Mouse (Mus musculus): ENCODE data around the gene Cox10.
A peak's percentile ranks its signal among the peaks of the same experiment; 100 is the strongest.
"Not testable (repeated sequence)": the region's sequence is repeated elsewhere in the genome, so short reads cannot be mapped to it uniquely, and the experiment has no call there.

The Cox10 gene

GRCm38 (mm10) chr11:64078956-64079726, at the start of gene Cox10:
TSS of gene Cox10 (minus strand) at chr11:64079468.
- peak; percentile 86 to 87 for DNase-seq (ENCODE audit: low read depth in 2 of 2, low spot score in 2 of 2)

DNA sequence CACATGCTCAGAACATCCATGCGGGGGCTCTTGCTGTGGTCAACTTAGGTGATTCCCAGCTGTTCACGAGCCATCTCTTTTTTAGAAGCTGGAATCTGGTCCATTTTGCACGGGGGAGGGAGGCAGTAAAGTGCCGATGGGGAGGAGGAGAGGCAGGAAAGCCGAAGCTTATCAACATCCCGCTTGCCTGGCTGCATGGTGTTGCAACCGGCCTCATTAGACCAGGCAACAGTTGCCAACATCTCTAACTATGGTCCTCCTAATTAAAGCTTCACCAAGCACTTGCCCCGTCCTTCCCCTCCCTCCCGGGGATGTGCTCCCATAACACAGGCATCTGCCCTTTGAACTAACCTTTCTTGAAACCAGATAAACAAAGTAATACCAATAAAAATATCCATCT, 48.7 kb upstream of the Cox10 start:
- DNase-seq (ENCODE audit: low read depth in 2 of 2, low spot score in 2 of 2), result no peak

GRCm38 (mm10) chr11:64125471-64125870, 46.2 kb upstream of the Cox10 start:
- DNase-seq (ENCODE audit: low read depth in 2 of 2, low spot score in 2 of 2), result no peak

- DNase-seq (ENCODE audit: low read depth in 2 of 2, low spot score in 2 of 2), result not testable (repeated sequence)
Measured at GRCm38 (mm10) chr11:64123174-64123573, 43.9 kb upstream of the Cox10 start.

DNA sequence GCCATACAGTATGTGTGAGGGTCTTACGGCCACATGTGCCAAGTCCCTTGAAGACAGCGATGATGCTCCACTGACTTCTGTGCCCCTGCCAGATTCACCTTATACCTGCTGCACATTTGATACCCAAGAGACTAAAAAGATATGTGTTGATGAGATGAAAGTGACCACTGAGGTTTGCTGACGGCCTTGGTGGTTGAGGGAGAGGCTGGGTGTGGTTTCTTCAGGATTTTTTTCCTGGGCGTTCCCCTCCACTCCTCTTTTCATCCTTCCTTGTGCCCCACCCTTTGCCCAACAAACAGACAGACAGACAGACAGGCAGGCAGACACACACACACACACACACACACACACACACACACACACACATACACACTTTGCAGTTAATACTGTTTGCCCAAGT, 37.4 kb upstream of the Cox10 start:
- peak; percentile 33 to 44 for DNase-seq (ENCODE audit: low read depth in 2 of 2, low spot score in 2 of 2)

DNA sequence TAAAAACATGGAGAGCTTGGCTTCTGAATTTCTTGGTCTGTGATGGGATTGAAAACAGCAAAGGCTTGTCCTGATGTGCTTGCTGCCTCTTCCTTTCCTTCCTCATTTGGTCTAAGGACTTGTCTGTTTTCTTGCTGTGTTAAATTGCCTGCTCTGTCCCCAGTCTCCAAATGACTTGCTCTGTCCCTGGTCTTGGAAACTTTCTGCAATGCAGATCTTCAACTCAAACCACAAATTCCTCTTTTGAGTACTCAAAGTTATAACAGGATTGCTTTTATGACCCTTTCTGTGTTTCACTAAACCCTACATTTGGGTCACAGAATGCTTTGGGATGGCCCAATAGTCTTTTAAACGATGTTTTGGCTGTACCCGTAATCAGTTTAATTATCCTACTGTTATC, 36.6 kb upstream of the Cox10 start:
- DNase-seq (ENCODE audit: low read depth in 2 of 2, low spot score in 2 of 2), result no peak

GRCm38 (mm10) chr11:64115101-64115500, 35.8 kb upstream of the Cox10 start:
- no peak for DNase-seq (ENCODE audit: low read depth in 2 of 2, low spot score in 2 of 2)

GRCm38 (mm10) chr11:64100060-64100459, 20.8 kb upstream of the Cox10 start:
- DNase-seq (ENCODE audit: low read depth in 2 of 2, low spot score in 2 of 2), result no peak

GRCm38 (mm10) chr11:64093058-64093457, 13.8 kb upstream of the Cox10 start:
- DNase-seq (ENCODE audit: low read depth in 2 of 2, low spot score in 2 of 2), result no peak

GRCm38 (mm10) chr11:64091150-64091549, 11.9 kb upstream of the Cox10 start:
- DNase-seq (ENCODE audit: low read depth in 2 of 2, low spot score in 2 of 2), result no peak

DNA sequence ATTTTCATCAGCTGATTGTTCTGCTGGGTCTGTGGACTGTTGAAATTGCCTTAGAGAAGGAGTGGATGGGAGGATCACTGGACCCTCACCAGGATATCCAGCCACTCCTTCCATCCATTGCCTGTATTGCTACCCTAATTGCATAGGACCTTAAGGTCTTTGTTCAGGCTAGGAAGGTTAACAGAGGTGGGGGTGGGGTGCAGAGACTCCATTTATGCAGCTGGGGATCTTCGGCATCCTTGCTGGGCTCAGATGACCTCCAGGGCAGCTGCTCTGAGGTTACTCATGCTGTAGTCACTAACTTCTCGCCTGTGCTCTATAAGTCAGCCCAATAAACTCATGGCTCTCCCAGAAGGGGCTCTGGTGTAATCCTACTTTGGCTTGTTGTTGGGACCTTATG, 10.4 kb upstream of the Cox10 start:
- no peak for DNase-seq (ENCODE audit: low read depth in 2 of 2, low spot score in 2 of 2)

GRCm38 (mm10) chr11:64085888-64086287, 6.6 kb upstream of the Cox10 start:
- DNase-seq (ENCODE audit: low read depth in 2 of 2, low spot score in 2 of 2), result peak in 1 of 2 experiments; percentile 4

GRCm38 (mm10) chr11:64079727-64080081, 436 bp upstream of the Cox10 start:
- no peak for DNase-seq (ENCODE audit: low read depth in 2 of 2, low spot score in 2 of 2)

DNA sequence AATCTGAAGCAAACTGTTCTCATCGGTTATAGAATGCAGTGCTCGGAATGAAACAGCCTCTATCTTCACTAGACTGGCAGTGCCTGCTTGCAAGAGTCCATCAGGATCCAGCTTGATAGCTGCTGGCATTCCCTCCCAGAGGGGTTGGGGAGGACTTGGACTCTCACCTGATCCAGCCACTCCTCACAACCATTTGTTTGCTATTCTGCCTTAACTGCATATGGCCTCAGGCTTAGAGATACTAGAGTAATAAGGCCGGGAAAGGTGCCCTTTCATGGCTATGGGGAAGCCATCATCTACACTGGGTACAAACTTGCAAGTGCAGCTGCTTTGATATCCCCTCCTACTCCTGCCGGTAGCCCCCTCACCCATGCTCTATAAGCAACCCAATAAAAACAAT, 3.1 kb downstream of the Cox10 start:
- DNase-seq (ENCODE audit: low read depth in 2 of 2, low spot score in 2 of 2), result no peak

GRCm38 (mm10) chr11:64073379-64073778, 5.9 kb downstream of the Cox10 start:
- DNase-seq (ENCODE audit: low read depth in 2 of 2, low spot score in 2 of 2), result no peak

DNA sequence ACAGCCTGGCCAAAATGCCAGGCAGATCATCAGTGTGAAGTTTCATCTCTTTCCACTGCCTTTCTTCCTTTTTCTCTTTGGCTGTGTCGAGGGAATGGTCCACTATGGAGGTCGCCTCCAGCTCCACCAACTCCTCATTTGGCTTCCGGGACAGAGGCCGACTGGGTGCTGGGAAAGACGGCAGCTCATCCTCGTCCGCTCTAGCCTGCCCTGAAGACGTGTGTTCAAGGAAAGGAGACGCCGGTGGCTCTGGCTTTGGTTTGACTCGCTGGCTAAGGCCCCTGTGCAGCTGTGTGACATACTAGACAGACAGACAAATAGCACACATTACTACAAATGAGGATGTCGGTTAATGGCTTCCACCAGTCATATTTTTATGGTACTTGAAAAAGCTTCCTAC, 7.7 kb downstream of the Cox10 start:
- DNase-seq (ENCODE audit: low read depth in 2 of 2, low spot score in 2 of 2), result no peak

GRCm38 (mm10) chr11:64066001-64066400, 13.3 kb downstream of the Cox10 start:
- no peak for DNase-seq (ENCODE audit: low read depth in 2 of 2, low spot score in 2 of 2)

- DNase-seq (ENCODE audit: low read depth in 2 of 2, low spot score in 2 of 2), result no peak
Measured at GRCm38 (mm10) chr11:64063130-64063529, 16.1 kb downstream of the Cox10 start.

- DNase-seq (ENCODE audit: low read depth in 2 of 2, low spot score in 2 of 2), result no peak
Measured at GRCm38 (mm10) chr11:64062226-64062625, 17.0 kb downstream of the Cox10 start.

DNA sequence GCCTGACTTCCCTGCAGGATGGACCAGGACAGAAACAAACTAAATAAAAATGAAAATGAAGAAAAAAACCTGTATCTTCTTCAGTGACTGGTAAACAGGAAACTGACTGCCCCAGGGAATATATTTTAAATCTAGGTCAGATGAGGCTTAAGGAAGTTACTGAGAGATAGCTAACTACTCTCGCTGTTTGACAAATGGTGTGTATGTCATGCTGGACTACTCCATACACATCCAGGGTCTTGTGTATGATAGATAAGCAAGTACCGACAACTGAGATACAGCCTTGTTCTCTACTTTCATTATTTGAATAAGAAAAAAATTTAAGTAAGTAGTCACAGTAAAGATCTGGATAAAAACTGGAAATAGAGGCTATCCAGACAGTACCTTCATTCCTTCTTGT, 20.0 kb downstream of the Cox10 start:
- no peak for DNase-seq (ENCODE audit: low read depth in 2 of 2, low spot score in 2 of 2)

GRCm38 (mm10) chr11:64058474-64058873, 20.8 kb downstream of the Cox10 start:
- DNase-seq (ENCODE audit: low read depth in 2 of 2, low spot score in 2 of 2), result no peak

DNA sequence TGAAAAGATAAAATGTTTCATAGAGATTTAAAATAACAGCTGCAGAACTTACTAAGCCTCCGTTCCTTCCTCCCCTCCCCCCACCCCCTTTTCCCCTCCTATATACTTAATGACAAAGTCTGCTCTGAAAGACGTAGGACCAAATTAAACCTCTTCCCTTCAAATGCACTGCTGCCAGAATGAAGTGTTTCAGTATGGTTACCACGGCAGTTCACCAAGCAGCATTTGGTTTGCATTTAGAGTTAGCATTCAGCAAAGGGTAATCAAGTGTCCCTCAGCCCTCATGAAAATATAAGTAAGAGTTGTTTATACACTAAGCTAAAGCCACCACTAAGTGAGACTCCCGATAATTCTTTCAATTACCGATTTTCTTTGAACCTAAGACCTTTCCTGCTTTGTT, 25.9 kb downstream of the Cox10 start:
- no peak for DNase-seq (ENCODE audit: low read depth in 2 of 2, low spot score in 2 of 2)

GRCm38 (mm10) chr11:64051195-64051968, 27.9 kb downstream of the Cox10 start:
- DNase-seq (ENCODE audit: low read depth in 2 of 2, low spot score in 2 of 2), result no peak

All from CD8-positive naive resting alpha-beta T cell, adult 2 months (primary cell).